Mouse (Mus musculus) kidney, embryonic 14.5 days (tissue): ENCODE data around the gene Hal. TPM values are rescaled to one million over a fixed set of nuclear protein-coding genes. Genes with fewer than 3 reads are reported as not detected.

Experiments
- ATAC-seq: fragments of 200-750 bp; cut with Nextera tagmentation; 2 replicates; pipeline ENCODE4 v1.8.0; 2017; ENCODE audit warnings: moderate number of reproducible peaks, mild to moderate bottlenecking, moderate TSS enrichment, moderate library complexity; ENCODE audit not compliant: low FRiP score, low TSS enrichment
- H3K27ac ChIP-seq: fragments of 300-500 bp; sonication (generic); 2 replicates; pipeline ENCODE4 v1.5.1; 2014; ENCODE audit warnings: low read depth, mild to moderate bottlenecking, low read length, moderate library complexity, mixed read lengths
- H3K27me3 ChIP-seq: fragments of 300-500 bp; sonication (generic); 2 replicates; pipeline ENCODE4 v1.6.1; 2014; ENCODE audit warnings: mild to moderate bottlenecking, low read length; ENCODE audit not compliant: control insufficient read depth, insufficient read depth
- H3K36me3 ChIP-seq: fragments of 300-500 bp; sonication (generic); 2 replicates; pipeline ENCODE4 v1.6.1; 2014; ENCODE audit warnings: low read length, mixed read lengths; ENCODE audit not compliant: control insufficient read depth, insufficient read depth
- H3K4me1 ChIP-seq: fragments of 300-500 bp; sonication (generic); 2 replicates; pipeline ENCODE4 v1.6.1; 2014; ENCODE audit warnings: low read length, mixed read lengths; ENCODE audit not compliant: control insufficient read depth, insufficient read depth
- H3K4me2 ChIP-seq: fragments of 300-500 bp; sonication (generic); replicated peaks from 2 replicates; pipeline ENCODE4 v1.6.1; 2014; ENCODE audit warnings: low read depth, mild to moderate bottlenecking, low read length
- H3K4me3 ChIP-seq: fragments of 300-500 bp; sonication (generic); 2 replicates; pipeline ENCODE4 v1.5.1; 2014; ENCODE audit warnings: mild to moderate bottlenecking, low read length
- H3K9ac ChIP-seq: fragments of 300-500 bp; sonication (generic); 2 replicates; pipeline ENCODE4 v1.6.1; 2014; ENCODE audit warnings: low read depth, mild to moderate bottlenecking, low read length, moderate library complexity
- H3K9me3 ChIP-seq: fragments of 300-500 bp; sonication (generic); 2 replicates; pipeline ENCODE4 v1.6.1; 2016; ENCODE audit warnings: low read length; ENCODE audit not compliant: control insufficient read depth
- WGBS: fragments of 180-500 bp; shearing (Covaris S2); extraction: QIAGEN DNeasy Blood & Tissue Kit; methylation state at CpG from one replicate; pipeline ENCODE4 v1.1.7; 2014; 5-methylcytosine and 5-hydroxymethylcytosine counted together
- polyA plus RNA-seq: library from polyadenylated mRNA; unstranded; fragments of >200 nt; fragmentation: Nextera tagmentation; extraction: Ambion mirVana; gene quantifications from 2 replicates; pipeline ENCODE4 v1.2.1, GENCODE M21; 2014

Gene Hal
- polyA plus RNA-seq, 1 experiment from 2014 or later = not detected

DNA sequence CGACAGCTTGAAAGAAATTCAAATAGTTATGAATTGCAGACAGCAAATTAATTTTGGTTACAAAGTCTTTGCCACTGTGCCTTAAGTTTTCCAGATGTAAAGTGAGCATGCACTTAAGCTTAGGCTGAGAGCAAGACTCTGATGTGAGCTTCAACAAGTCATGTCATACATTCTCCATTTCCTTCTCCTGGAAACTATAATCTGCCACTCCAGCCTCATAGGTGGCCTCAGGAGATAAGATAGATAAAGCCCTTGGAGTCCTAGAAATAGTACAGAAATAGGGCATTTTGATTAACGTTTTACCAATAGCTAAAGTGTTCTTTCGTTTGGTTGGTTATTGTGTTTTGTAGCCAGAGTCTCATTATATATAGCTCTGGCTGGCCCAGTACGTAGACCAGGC is 21.3 kb upstream of the Hal start:
- Histone ChIP-seq H3K9me3 (no peaks in the 10 kb centered on the region), H3K4me2 (no peak overlapping the region), H3K9ac (no peak overlapping the region), H3K27me3 (no peaks in the 10 kb centered on the region), H3K4me1 (no peaks in the 10 kb centered on the region), H3K36me3 (peaks cover 73% of the 10 kb centered on the region), H3K27ac (no peak overlapping the region), H3K4me3 (no peak overlapping the region)
- WGBS = 93% methylated on average over 4 of the region's 4 CpGs
- ATAC-seq = no peak

DNA sequence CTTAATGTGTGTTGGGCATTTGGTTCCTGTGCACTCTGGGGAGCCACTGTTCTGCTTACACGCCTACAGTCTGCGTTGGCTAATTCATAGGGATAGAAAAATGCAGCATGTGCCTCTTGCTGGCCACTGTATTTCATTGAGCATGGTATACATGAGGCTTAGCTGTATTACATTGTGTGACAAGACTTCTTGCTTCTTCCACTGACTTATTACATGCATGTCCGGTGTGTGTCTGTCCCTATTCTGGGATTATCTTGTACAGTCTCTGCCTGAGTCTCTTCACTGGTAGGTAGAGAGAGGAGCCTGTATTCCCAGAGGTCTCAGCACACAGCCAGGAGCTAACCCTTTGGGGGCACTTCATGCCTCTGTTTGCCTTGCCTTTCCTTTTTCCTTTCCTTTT is 20.8 kb upstream of the Hal start:
- no peaks in the 10 kb centered on the region for H3K4me1 ChIP-seq
- no peak overlapping the region for H3K9ac ChIP-seq
- H3K27me3 ChIP-seq = no peaks in the 10 kb centered on the region
- H3K4me2 ChIP-seq = no peak overlapping the region
- H3K9me3 ChIP-seq = no peaks in the 10 kb centered on the region
- H3K4me3 ChIP-seq = no peak overlapping the region
- ATAC-seq = no peak
- peaks cover 73% of the 10 kb centered on the region for H3K36me3 ChIP-seq
- no peak overlapping the region for H3K27ac ChIP-seq
- 97% methylated on average over 3 of the region's 3 CpGs for WGBS

DNA sequence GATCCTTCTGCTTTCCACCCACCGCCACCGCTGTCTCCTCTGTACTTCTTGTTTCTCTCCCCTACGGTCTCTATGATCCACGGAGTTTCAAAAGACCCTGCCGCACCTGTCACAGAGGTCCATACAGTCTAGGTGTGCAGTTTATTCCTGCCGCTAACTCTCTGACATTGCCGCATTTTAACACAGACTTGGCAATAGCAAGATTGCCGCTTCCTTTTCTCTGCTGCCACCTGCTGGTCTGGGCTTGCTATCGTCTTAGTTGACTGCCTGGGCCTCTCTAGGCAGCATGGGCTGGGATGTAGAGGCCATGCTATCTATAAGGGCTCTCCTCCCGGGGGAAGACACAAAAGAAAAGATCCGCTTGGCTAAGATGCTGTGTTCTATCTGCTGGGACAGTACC is 17.2 kb upstream of the Hal start:
- no peak overlapping the region for H3K9ac ChIP-seq
- WGBS = 56% methylated on average over 11 of the region's 11 CpGs
- no peak overlapping the region for H3K27ac ChIP-seq
- no peak overlapping the region for H3K4me2 ChIP-seq
- H3K9me3 ChIP-seq = no peaks in the 10 kb centered on the region
- ATAC-seq = peak; percentile 46
- no peak overlapping the region for H3K4me3 ChIP-seq
- H3K27me3 ChIP-seq = no peaks in the 10 kb centered on the region
- no peaks in the 10 kb centered on the region for H3K4me1 ChIP-seq
- peaks cover 71% of the 10 kb centered on the region for H3K36me3 ChIP-seq

DNA sequence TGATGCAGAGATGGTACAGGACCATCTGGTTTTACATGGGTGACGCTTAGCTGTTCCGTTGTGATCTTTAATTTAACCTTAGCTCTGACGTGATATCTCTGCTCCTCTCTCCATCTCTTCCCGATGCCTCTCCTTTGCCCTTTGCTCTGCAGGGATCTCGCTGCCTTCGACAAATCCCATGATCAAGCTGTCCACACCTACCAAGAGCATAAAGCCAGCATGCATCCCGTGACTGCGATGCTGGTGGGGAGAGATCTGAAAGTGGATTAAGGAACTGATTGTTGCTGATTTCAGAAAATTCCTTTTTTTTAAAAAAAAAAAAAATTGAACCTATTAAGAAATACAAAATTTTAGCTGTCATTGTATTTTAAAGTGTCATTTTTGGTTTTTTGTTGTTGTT is 4.1 kb upstream of the Hal start:
- WGBS = 90% methylated on average over 8 of the region's 8 CpGs
- Histone ChIP-seq H3K9ac (no peak overlapping the region), H3K27ac (no peak overlapping the region), H3K9me3 (no peaks in the 10 kb centered on the region), H3K4me1 (no peaks in the 10 kb centered on the region), H3K4me2 (no peak overlapping the region), H3K36me3 (peaks cover 55% of the 10 kb centered on the region), H3K4me3 (no peak overlapping the region), H3K27me3 (no peaks in the 10 kb centered on the region)
- no peak for ATAC-seq

DNA sequence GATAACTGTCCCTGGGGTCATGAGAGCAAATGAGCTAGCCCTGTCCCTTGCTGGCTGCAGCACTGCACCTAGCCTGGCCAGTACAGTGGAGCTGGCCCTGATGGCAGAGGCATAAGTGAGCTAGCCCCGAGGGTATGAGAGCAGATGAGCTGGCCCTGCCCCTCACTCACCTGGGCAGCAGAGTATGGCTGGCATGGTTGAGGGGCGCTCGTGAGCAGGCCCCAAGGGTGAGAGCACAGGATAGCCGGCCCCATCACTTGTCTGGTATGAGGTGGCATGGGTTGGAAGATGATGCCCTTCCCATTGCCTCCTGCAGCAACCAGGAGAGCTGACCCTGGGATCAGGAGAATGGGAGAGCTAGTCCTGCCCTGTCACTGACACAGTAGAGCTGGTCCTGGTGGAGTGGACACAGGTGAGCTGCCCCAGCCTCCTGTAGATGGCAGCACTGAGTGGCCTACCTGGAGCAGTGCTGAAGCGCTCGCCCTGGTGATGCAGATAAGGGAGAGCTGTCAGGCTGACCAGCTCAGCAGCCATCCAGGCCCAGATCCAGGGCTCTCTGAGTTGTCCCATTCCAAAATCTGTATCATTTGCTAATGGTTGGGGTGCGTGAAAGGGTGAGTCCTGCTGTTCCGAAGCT is 3.4 kb upstream of the Hal start:
- no peak overlapping the region for H3K4me2 ChIP-seq
- peak; percentile 44; the same call in 1 of the 2 replicates for ATAC-seq
- no peak overlapping the region for H3K27ac ChIP-seq
- H3K9ac ChIP-seq = no peak overlapping the region
- no peaks in the 10 kb centered on the region for H3K9me3 ChIP-seq
- H3K4me1 ChIP-seq = no peaks in the 10 kb centered on the region
- H3K4me3 ChIP-seq = no peak overlapping the region
- peaks cover 50% of the 10 kb centered on the region for H3K36me3 ChIP-seq
- 85% methylated on average over 8 of the region's 8 CpGs for WGBS
- H3K27me3 ChIP-seq = no peaks in the 10 kb centered on the region

DNA sequence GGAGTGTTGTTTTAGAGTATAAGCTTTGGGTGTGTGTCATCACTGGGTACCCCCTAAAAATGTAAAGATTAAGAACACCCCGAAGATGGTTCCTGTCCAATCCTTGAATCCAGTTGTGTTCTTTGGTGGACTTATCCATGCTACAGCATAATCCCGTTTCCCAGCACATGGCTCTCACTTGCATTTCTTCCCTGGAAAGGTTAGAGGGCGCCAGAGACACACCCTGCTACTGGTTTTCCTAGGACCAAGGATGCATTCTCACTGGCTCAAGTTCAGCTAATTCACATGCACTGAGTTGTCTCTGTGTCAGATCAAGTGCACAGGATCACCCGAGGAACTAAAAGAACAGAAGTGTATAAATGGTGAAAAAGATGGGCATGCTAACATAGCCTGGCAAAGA is 1.9 kb upstream of the Hal start:
- H3K4me2 ChIP-seq = no peak overlapping the region
- no peaks in the 10 kb centered on the region for H3K9me3 ChIP-seq
- peaks cover 36% of the 10 kb centered on the region for H3K36me3 ChIP-seq
- H3K27ac ChIP-seq = no peak overlapping the region
- H3K27me3 ChIP-seq = no peaks in the 10 kb centered on the region
- no peaks in the 10 kb centered on the region for H3K4me1 ChIP-seq
- no peak overlapping the region for H3K9ac ChIP-seq
- no peak overlapping the region for H3K4me3 ChIP-seq
- peak; percentile 16; the same call in 1 of the 2 replicates for ATAC-seq
- WGBS = 22% methylated on average over 4 of the region's 4 CpGs

DNA sequence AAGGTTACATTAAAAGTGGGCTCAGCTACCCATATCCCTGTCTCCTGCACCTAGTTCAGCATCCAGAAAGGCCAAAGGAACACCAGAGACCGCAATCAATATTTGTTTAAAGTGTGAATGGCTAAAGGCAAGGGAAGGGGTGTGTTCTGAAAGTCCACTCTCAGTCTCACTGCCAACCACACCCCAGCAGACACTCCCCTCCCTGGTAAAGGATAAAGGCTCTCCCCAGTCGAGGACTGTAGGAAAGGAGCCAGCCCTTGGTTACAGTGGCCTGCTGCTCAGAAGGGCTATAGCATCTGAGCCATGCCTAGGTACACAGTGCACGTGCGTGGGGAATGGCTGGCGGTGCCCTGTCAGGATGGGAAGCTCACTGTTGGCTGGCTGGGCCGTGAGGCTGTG is 259 bp downstream of the Hal start:
- ATAC-seq = no peak
- no peak overlapping the region for H3K9ac ChIP-seq
- H3K27me3 ChIP-seq = no peaks in the 10 kb centered on the region
- H3K36me3 ChIP-seq = peaks cover 14% of the 10 kb centered on the region; the same call in 1 of the 2 replicates
- H3K4me3 ChIP-seq = no peak overlapping the region
- H3K4me1 ChIP-seq = no peaks in the 10 kb centered on the region
- H3K27ac ChIP-seq = no peak overlapping the region
- H3K4me2 ChIP-seq = no peak overlapping the region
- no peaks in the 10 kb centered on the region for H3K9me3 ChIP-seq
- 76% methylated on average over 6 of the region's 6 CpGs for WGBS

DNA sequence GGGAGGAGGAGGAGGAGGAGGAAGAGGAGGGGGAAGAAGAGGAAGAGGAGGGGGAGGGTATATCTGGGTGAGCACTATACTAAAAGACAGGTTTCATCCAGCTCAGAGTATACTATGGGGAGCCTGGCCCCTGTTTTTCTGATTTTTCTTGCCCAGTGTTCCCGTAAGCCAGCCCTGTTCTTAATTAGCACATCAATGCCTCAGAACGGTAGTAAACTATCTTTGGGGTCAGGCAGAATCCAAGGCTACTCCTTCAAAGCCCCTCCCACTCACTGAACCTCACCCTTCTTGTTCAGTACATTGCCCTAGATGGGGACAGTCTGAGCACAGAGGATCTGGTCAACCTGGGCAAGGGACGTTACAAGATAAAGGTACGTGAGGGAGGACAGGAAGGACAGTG is 1.9 kb downstream of the Hal start:
- Histone ChIP-seq H3K4me1 (no peaks in the 10 kb centered on the region), H3K4me2 (no peak overlapping the region), H3K9ac (no peak overlapping the region), H3K36me3 (peaks cover 2% of the 10 kb centered on the region; the same call in 1 of the 2 replicates), H3K27me3 (no peaks in the 10 kb centered on the region), H3K27ac (no peak overlapping the region), H3K4me3 (no peak overlapping the region), H3K9me3 (no peaks in the 10 kb centered on the region)
- 57% methylated on average over 4 of the region's 4 CpGs for WGBS
- no peak for ATAC-seq

DNA sequence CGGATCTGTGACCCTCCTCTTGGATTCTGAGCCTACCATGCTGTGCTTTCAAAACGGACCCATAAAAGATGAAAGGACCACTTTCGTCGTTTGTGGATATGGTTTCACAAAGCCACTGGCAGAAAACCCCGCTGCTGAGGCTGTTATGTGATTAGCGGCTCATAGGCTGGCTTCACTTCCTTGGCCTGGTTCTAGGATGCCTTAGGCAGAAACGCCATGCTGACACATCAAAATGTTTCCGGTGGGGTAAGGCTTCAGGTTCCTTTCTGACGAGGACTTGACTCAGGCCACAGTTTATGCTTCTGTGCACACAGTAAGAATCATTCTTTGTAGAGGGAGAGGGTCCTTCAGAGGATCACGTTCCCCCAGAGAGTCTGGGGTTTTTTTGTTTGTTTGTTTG is 12.3 kb downstream of the Hal start:
- Histone ChIP-seq H3K36me3 (no peaks in the 10 kb centered on the region), H3K9ac (no peak overlapping the region), H3K4me2 (no peak overlapping the region; the same call in 1 of the 2 replicates), H3K27ac (no peak overlapping the region), H3K27me3 (no peaks in the 10 kb centered on the region), H3K4me1 (0 out of 2 replicates have a peak, but pooled peaks cover 3% of the 10 kb centered on the region), H3K4me3 (no peak overlapping the region), H3K9me3 (no peaks in the 10 kb centered on the region)
- 0 out of 2 replicates have a peak, but pooled peaks have one; percentile 24 for ATAC-seq
- WGBS = 10% methylated on average over 10 of the region's 10 CpGs
